Mouse (Mus musculus) neural tube, embryonic 11.5 days (tissue): ENCODE results near the gene Car9. TPM values are rescaled to one million over a fixed set of nuclear protein-coding genes. Genes with fewer than 3 reads are reported as not detected.
"Not testable (repeated sequence)": the region's sequence is repeated elsewhere in the genome, so short reads cannot be mapped to it uniquely, and the experiment has no call there.

Source experiments
- ATAC-seq: fragments of 200-750 bp; cut with Nextera tagmentation; 2 replicates; pipeline ENCODE4 v1.8.0; 2017; ENCODE audit warnings: moderate number of reproducible peaks, mild to moderate bottlenecking, moderate TSS enrichment, moderate library complexity; ENCODE audit not compliant: insufficient read depth, low FRiP score, low TSS enrichment
- DNase-seq: peaks from one replicate; pipeline ENCODE4 v3.0.0-alpha.2; 2015; ENCODE audit warnings: low spot score
- H3K27ac ChIP-seq: fragments of 300-500 bp; sonication (generic); 2 replicates; pipeline ENCODE4 v1.5.1; 2014; ENCODE audit warnings: low read depth, mild to moderate bottlenecking, low read length
- H3K27me3 ChIP-seq: fragments of 300-500 bp; sonication (generic); 2 replicates; pipeline ENCODE4 v1.6.1; 2014; ENCODE audit warnings: mild to moderate bottlenecking, low read length, mixed read lengths; ENCODE audit not compliant: control insufficient read depth, insufficient read depth
- H3K36me3 ChIP-seq: fragments of 300-500 bp; sonication (generic); 2 replicates; pipeline ENCODE4 v1.6.1; 2014; ENCODE audit warnings: mild to moderate bottlenecking, low read length, moderate library complexity, mixed read lengths; ENCODE audit not compliant: control insufficient read depth, insufficient read depth
- H3K4me1 ChIP-seq: fragments of 300-500 bp; sonication (generic); 2 replicates; pipeline ENCODE4 v1.6.1; 2014; ENCODE audit warnings: low read length, mixed read lengths; ENCODE audit not compliant: control insufficient read depth, insufficient read depth
- H3K4me2 ChIP-seq: fragments of 300-500 bp; sonication (generic); 2 replicates; pipeline ENCODE4 v1.6.1; 2014; ENCODE audit warnings: low read depth, mild to moderate bottlenecking, moderate library complexity
- H3K4me3 ChIP-seq: fragments of 300-500 bp; sonication (generic); 2 replicates; pipeline ENCODE4 v1.5.1; 2014; ENCODE audit warnings: low read depth, low read length
- H3K9ac ChIP-seq: fragments of 300-500 bp; sonication (generic); 2 replicates; pipeline ENCODE4 v1.6.1; 2014; ENCODE audit warnings: mild to moderate bottlenecking, low read length
- H3K9me3 ChIP-seq: fragments of 300-500 bp; sonication (generic); 2 replicates; pipeline ENCODE4 v1.6.1; 2016; ENCODE audit warnings: low read length; ENCODE audit not compliant: control insufficient read depth
- WGBS: fragments of 180-500 bp; shearing (Covaris S2); extraction: QIAGEN DNeasy Blood & Tissue Kit; methylation state at CpG from one replicate; pipeline ENCODE4 v1.1.7; 2014; 5-methylcytosine and 5-hydroxymethylcytosine counted together
- polyA plus RNA-seq: library from polyadenylated mRNA; unstranded; fragments of >200 nt; fragmentation: Nextera tagmentation; extraction: Ambion mirVana; gene quantifications from 2 replicates; pipeline ENCODE4 v1.2.1, GENCODE M21; 2014

The Car9 gene
- polyA plus RNA-seq, 1 experiment from 2014 or later, result 0.44 TPM

- Histone ChIP-seq H3K36me3 (peaks cover 58% of the 10 kb centered on the region), H3K9ac (no peak overlapping the region), H3K4me2 (no peak overlapping the region), H3K27me3 (no peaks in the 10 kb centered on the region), H3K4me3 (no peak overlapping the region), H3K9me3 (no peaks in the 10 kb centered on the region; the same call in 1 of the 2 replicates), H3K4me1 (no peaks in the 10 kb centered on the region), H3K27ac (no peak overlapping the region)
- 95% methylated on average over 12 of the region's 12 CpGs for WGBS
- ATAC-seq, result no peak
- DNase-seq, result no peak
Observed at GRCm38 (mm10) chr4:43549055-43549454, 42.3 kb downstream of the Car9 start.

GRCm38 (mm10) chr4:43551854-43552253 lies 45.1 kb downstream of the Car9 start:
- ATAC-seq, H3K27me3 ChIP-seq, H3K9me3 ChIP-seq, H3K4me2 ChIP-seq, H3K9ac ChIP-seq, H3K27ac ChIP-seq, H3K4me3 ChIP-seq, H3K4me1 ChIP-seq, DNase-seq: not testable (repeated sequence)
- peaks cover 50% of the 10 kb centered on the region for H3K36me3 ChIP-seq
- WGBS, result 88% methylated on average over 6 of the region's 6 CpGs

GRCm38 (mm10) chr4:43552437-43552836 lies 45.7 kb downstream of the Car9 start:
- no peaks in the 10 kb centered on the region; the same call in 1 of the 2 replicates for H3K4me1 ChIP-seq
- DNase-seq (no peak), ATAC-seq (no peak)
- H3K4me2 ChIP-seq, result no peak overlapping the region
- 65% methylated on average over 5 of the region's 5 CpGs for WGBS
- peaks cover 47% of the 10 kb centered on the region for H3K36me3 ChIP-seq
- H3K9ac ChIP-seq, result no peak overlapping the region
- no peak overlapping the region for H3K27ac ChIP-seq
- no peaks in the 10 kb centered on the region for H3K27me3 ChIP-seq
- H3K4me3 ChIP-seq, result no peak overlapping the region
- H3K9me3 ChIP-seq, result no peaks in the 10 kb centered on the region; the same call in 1 of the 2 replicates

- peaks cover 36% of the 10 kb centered on the region for H3K36me3 ChIP-seq
- ATAC-seq (no peak), DNase-seq (no peak)
- no peak overlapping the region for H3K27ac ChIP-seq
- no peaks in the 10 kb centered on the region for H3K27me3 ChIP-seq
- peaks cover 10% of the 10 kb centered on the region for H3K4me1 ChIP-seq
- H3K9me3 ChIP-seq, result no peaks in the 10 kb centered on the region; the same call in 1 of the 2 replicates
- H3K4me3 ChIP-seq, result no peak overlapping the region
- no peak overlapping the region for H3K4me2 ChIP-seq
- H3K9ac ChIP-seq, result no peak overlapping the region
Observed at GRCm38 (mm10) chr4:43553891-43554290, 47.1 kb downstream of the Car9 start.

- Histone ChIP-seq H3K4me1 (peaks cover 26% of the 10 kb centered on the region), H3K27me3 (no peaks in the 10 kb centered on the region), H3K36me3 (peaks cover 28% of the 10 kb centered on the region), H3K9ac (no peak overlapping the region), H3K4me3 (no peak overlapping the region), H3K9me3 (no peaks in the 10 kb centered on the region; the same call in 1 of the 2 replicates), H3K27ac (no peak overlapping the region), H3K4me2 (no peak overlapping the region)
- DNase-seq (no peak), ATAC-seq (no peak)
- 93% methylated on average over 7 of the region's 7 CpGs for WGBS
Observed at GRCm38 (mm10) chr4:43555926-43556325, 49.2 kb downstream of the Car9 start.

- ATAC-seq, result no peak
- Histone ChIP-seq H3K9me3 (no peaks in the 10 kb centered on the region), H3K27ac (no peak overlapping the region), H3K27me3 (no peaks in the 10 kb centered on the region), H3K4me3 (no peak overlapping the region), H3K4me2 (peak overlapping the region; percentile 32), H3K36me3 (peaks cover 15% of the 10 kb centered on the region), H3K9ac (no peak overlapping the region), H3K4me1 (peaks cover 33% of the 10 kb centered on the region)
- peak; percentile 49 for DNase-seq
- WGBS, result 31% methylated on average over 5 of the region's 5 CpGs
Observed at GRCm38 (mm10) chr4:43558028-43558630, 51.4 kb downstream of the Car9 start.

- H3K4me3 ChIP-seq, result no peak overlapping the region
Observed at GRCm38 (mm10) chr4:43558631-43559356, 52.0 kb downstream of the Car9 start.

GRCm38 (mm10) chr4:43559519-43560242 lies 52.9 kb downstream of the Car9 start:
- Histone ChIP-seq H3K9me3 (no peaks in the 10 kb centered on the region), H3K9ac (no peak overlapping the region), H3K36me3 (peaks cover 8% of the 10 kb centered on the region; the same call in 1 of the 2 replicates), H3K4me3 (no peak overlapping the region), H3K27me3 (no peaks in the 10 kb centered on the region), H3K4me1 (peaks cover 38% of the 10 kb centered on the region), H3K4me2 (peak overlapping the region; percentile 69; the same call in 1 of the 2 replicates), H3K27ac (no peak overlapping the region)
- DNase-seq, result no peak
- ATAC-seq, result no peak
- WGBS, result 74% methylated on average over 13 of the region's 13 CpGs

More at GRCm38 (mm10) chr4:43558631-43559356, 52.0 kb downstream of the Car9 start:
- Histone ChIP-seq H3K9ac (0 out of 2 replicates have a peak overlapping the region, but pooled peaks have one; percentile 28), H3K36me3 (peaks cover 11% of the 10 kb centered on the region), H3K9me3 (no peaks in the 10 kb centered on the region), H3K4me2 (peak overlapping the region; percentile 32), H3K27ac (peak overlapping the region; percentile 65), H3K27me3 (no peaks in the 10 kb centered on the region), H3K4me1 (peaks cover 38% of the 10 kb centered on the region)
- 22% methylated on average over 13 of the region's 13 CpGs for WGBS
- DNase-seq (peak; percentile 69), ATAC-seq (no peak)
